Mouse (Mus musculus) olfactory bulb, adult 2 months (tissue): ENCODE measurements around the gene Bdnf. TPM values are rescaled to one million over a fixed set of nuclear protein-coding genes. Genes with fewer than 3 reads are reported as not detected.

ENCODE experiments used
- H3K27ac ChIP-seq: fragments of 200-500 bp; 2 replicates; pipeline ENCODE4 v1.5.1; 2012; ENCODE audit warnings: low read depth, low read length; ENCODE audit not compliant: insufficient read depth
- H3K4me1 ChIP-seq: fragments of 200-500 bp; 2 replicates; pipeline ENCODE4 v1.6.1; 2012; ENCODE audit warnings: low read length; ENCODE audit not compliant: control insufficient read depth, insufficient read depth
- H3K4me3 ChIP-seq: fragments of 200-500 bp; 2 replicates; pipeline ENCODE4 v1.5.1; 2012; ENCODE audit warnings: mild to moderate bottlenecking, low read depth, low read length, moderate library complexity; ENCODE audit not compliant: insufficient read depth
- CTCF ChIP-seq: fragments of 200-500 bp; IDR thresholded peaks from 2 replicates; pipeline ENCODE4 v1.5.1; 2012; ENCODE audit warnings: low read depth, mild to moderate bottlenecking, low read length, moderate library complexity; ENCODE audit not compliant: insufficient read depth
- POLR2A ChIP-seq: fragments of 200-500 bp; IDR thresholded peaks from 2 replicates; pipeline ENCODE4 v1.6.1; 2012; ENCODE audit warnings: mild to moderate bottlenecking, low read depth, low read length, moderate library complexity; ENCODE audit not compliant: insufficient read depth
- WGBS: fragments of 180-500 bp; shearing (Covaris S2); methylation state at CpG from one replicate; pipeline ENCODE4 v1.1.7; 2018; 5-methylcytosine and 5-hydroxymethylcytosine counted together
- polyA plus RNA-seq: library from polyadenylated mRNA; stranded (reverse); fragments of >200 nt; gene quantifications from 2 replicates; pipeline ENCODE4 v1.2.4, GENCODE M21; 2012; ENCODE audit warnings: low replicate concordance; ENCODE audit not compliant: missing spikeins, insufficient read depth, insufficient read length

The Bdnf gene
- polyA plus RNA-seq, 1 experiment, result not detected

DNA sequence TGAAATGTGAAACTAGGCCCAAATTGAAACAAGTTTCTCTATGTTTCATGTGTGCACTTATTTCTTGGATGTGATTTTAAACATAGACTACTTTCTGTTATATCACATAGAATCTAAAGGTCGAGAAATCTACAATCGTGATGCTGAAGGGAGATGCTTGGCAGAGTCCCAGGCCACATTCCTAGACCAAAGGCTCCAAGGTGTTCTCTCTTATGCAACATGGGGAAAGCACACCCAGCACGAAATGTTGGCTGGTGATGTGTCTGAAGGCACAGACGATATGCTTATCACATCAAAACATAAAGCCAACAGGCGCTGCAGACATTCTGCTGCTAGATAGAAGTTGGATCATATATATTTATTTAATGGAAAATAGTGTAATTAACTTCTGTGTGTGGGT is 25.8 kb downstream of the Bdnf start:
- WGBS, result 87% methylated on average over 5 of the region's 5 CpGs
- Histone ChIP-seq H3K27ac (no peak overlapping the region), H3K4me1 (no peaks in the 10 kb centered on the region), H3K4me3 (no peak overlapping the region)
- no peak for TF ChIP-seq CTCF
- no peak for TF ChIP-seq POLR2A

DNA sequence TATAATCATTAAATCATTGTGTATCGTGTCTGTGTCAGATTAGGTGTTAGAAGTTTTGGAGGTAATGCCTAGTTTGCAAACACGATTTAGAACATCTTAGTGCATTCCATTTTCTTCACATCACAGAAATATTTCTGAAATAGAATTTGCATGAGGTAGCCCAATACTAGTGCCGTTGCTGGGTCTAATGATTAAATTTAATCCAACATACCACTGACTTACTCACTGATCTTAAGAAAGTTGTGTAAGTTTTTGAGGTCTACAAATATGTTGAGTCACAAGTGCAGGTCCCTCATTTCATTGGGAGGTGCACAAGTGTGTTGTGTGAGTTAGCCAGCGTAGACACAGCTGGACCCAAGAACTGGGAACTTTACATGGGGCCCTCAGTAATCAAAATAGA is 29.1 kb downstream of the Bdnf start:
- no peak for TF ChIP-seq CTCF
- no peak for TF ChIP-seq POLR2A
- Histone ChIP-seq H3K4me1 (no peaks in the 10 kb centered on the region), H3K27ac (no peak overlapping the region), H3K4me3 (no peak overlapping the region)
- 90% methylated on average over 4 of the region's 4 CpGs for WGBS

DNA sequence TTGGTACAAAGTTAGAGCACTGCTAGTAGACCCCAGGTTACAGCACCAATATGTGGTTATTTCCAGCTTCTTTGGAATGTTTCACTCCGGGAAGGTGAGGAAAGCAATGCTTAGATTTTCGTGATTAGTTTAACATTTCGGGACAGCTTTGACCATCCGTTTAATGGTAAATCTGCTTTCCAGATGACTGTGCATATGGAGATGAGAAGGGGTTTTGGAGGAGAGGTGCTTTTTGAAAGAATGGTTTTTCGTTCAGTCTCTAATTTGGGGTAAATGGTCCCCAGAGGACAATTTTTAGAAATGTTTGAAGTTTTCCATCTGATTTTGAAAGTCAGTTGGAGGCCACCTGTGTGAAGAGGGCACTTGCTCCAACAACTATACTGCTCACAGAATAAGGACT is 29.6 kb downstream of the Bdnf start:
- 95% methylated on average over 5 of the region's 5 CpGs for WGBS
- TF ChIP-seq POLR2A, result no peak
- TF ChIP-seq CTCF, result no peak
- H3K4me1 ChIP-seq, result no peaks in the 10 kb centered on the region
- no peak overlapping the region for H3K4me3 ChIP-seq
- H3K27ac ChIP-seq, result no peak overlapping the region

DNA sequence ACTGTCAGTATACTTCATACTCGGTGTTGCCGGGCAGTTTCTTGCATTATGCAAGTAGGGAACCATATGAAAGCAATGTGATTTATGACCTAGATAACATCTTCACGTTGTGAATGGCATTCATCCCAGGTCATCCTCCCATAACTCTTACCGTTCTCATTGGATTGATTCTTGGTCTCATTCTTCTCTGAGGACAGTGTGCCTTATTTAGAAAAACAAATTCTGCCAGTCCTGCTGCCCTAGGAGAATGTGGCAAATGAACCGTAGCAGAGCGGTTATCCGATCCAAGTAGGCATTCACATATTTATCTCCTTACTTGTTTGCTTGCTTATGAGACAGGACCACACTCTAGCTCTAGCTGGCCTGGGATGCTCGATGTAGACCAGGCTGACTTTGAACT is 32.0 kb downstream of the Bdnf start:
- Histone ChIP-seq H3K4me3 (no peak overlapping the region), H3K27ac (no peak overlapping the region), H3K4me1 (no peaks in the 10 kb centered on the region)
- TF ChIP-seq POLR2A (no peak), CTCF (no peak)
- WGBS, result 73% methylated on average over 8 of the region's 8 CpGs

DNA sequence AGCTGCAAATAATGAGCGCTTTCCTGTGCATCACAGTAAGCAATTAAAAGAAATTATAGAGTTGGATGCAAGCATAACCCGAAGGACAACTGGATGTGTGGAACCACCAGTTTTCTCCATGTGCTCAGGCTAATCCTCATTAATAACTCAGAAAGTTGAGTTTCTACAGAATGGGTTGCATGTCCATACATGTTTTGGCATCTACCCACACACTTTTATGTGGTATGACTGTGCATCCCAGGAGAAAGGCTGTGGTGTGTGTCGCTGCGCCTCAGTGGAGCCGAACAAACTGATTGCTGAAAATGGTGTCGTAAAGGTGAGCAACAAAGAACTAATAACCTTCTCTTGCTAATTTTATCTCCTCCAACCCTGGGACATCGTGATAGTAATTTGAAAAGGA is 34.8 kb downstream of the Bdnf start:
- H3K4me1 ChIP-seq, result no peaks in the 10 kb centered on the region
- no peak overlapping the region for H3K27ac ChIP-seq
- TF ChIP-seq POLR2A (no peak), CTCF (no peak)
- WGBS, result 70% methylated on average over 7 of the region's 7 CpGs
- H3K4me3 ChIP-seq, result no peak overlapping the region

DNA sequence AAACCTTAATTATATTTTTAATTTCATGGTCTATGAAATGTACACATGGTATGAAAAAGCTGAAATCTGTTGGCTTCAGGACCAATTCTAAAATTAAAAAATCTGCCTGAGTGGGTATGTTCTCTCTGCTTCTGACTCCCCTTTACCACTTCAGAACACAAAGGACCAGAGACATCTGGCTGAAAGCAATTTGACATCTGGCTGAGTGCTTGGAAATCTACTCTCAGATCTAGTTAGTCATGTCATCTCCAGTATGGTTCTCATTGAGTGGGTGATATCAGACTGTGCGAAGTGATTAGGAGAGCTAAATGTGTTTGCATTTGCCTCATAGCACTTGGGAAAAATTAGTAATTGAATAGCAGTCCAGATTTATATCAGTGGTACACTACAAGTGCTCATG is 36.5 kb downstream of the Bdnf start:
- TF ChIP-seq CTCF (no peak), POLR2A (no peak)
- WGBS, result 94% methylated on average over 1 of the region's 1 CpGs
- Histone ChIP-seq H3K27ac (no peak overlapping the region), H3K4me3 (no peak overlapping the region), H3K4me1 (no peaks in the 10 kb centered on the region)

DNA sequence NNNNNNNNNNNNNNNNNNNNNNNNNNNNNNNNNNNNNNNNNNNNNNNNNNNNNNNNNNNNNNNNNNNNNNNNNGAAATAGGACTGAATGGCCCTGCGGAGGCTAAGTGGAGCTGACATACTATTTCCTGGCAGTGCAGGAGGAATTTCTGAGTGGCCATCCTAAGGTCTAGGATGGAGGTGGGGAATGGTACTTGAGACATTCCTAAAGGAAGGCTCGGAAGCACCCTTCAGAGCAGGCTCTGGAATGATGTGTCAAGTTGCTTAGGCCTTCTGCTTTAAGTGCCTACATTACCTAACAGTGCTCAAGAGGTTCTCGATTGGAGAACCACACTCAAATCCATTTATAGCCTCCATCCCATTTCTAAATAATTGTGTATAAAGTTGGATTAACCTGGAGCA is 50.8 kb downstream of the Bdnf start:
- 93% methylated on average over 3 of the region's 3 CpGs for WGBS
- TF ChIP-seq POLR2A (no peak), CTCF (no peak)
- H3K4me3 ChIP-seq, result no peak overlapping the region
- H3K4me1 ChIP-seq, result peaks cover 7% of the 10 kb centered on the region; the same call in 1 of the 2 replicates
- no peak overlapping the region for H3K27ac ChIP-seq

DNA sequence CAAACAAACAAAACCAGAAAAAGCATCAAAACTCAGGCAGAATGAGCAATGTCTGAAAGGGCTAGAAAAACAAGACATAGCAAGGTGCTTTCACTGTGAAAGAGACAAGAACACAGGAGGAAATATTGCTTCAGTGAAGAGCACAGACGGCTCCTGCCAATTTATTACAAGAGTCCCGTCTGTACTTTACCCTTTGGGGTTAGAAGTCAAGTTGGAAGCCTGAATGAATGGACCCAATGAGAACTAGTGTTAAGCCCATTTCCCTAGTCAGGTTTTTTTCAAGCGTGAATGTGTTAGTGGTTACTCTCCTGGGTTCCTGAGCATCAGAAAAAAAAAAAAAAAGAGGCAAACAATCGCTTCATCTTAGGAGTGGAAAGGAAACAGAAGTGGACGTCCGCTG is 51.3 kb downstream of the Bdnf start:
- WGBS, result 84% methylated on average over 6 of the region's 6 CpGs
- Histone ChIP-seq H3K4me1 (peaks cover 7% of the 10 kb centered on the region; the same call in 1 of the 2 replicates), H3K4me3 (no peak overlapping the region), H3K27ac (no peak overlapping the region)
- no peak for TF ChIP-seq POLR2A
- TF ChIP-seq CTCF, result no peak

DNA sequence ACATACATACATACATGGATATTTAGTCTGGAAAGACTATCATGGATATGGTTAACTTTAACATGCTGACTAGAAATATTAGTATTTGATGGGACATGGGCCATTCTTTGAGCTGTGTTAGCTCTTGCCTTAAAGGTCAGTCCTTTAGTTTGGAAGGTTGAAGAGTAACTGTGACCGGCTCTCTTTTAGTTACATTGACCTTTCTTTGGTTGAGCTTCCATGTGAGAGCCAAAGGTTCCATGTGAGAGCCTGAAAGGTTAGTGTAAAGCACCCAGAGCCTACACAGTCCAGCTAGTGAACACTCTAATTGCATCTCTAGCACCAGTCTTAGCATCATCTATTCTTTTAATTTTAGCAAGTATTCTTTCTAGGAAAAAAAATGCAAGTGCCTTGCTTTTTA is 54.7 kb downstream of the Bdnf start:
- WGBS, result 95% methylated on average over 1 of the region's 1 CpGs
- TF ChIP-seq CTCF (no peak), POLR2A (no peak)

More for the DNA sequence above, 54.7 kb downstream of the Bdnf start:
- no peak overlapping the region for H3K4me3 ChIP-seq
- no peaks in the 10 kb centered on the region for H3K4me1 ChIP-seq
- no peak overlapping the region for H3K27ac ChIP-seq
